Mouse (Mus musculus) ovary, postnatal 14 days (tissue): ENCODE results near the gene Gm29644.
"Not testable (repeated sequence)": the region's sequence is repeated elsewhere in the genome, so short reads cannot be mapped to it uniquely, and the experiment has no call there.

ENCODE experiments used
- DNase-seq: peaks from one replicate; pipeline ENCODE4 v3.0.0; 2022; ENCODE audit warnings: low spot score

Gm29644 gene

GRCm38 (mm10) chrY:70303187-70303586, at the start of gene Gm29644, which contains the start of gene Gm29423:
TSS of gene Gm29644 (minus strand) at chrY:70303343.
TSS of gene Gm29423 (minus strand) at chrY:70303287.
- not testable (repeated sequence) for DNase-seq

- not testable (repeated sequence) for DNase-seq
These were observed 29.6 kb downstream of the Gm29644 start, which contains the start of gene Gm21118 for GRCm38 (mm10) chrY:70273542-70273941. TSS of gene Gm21118 (minus strand) at chrY:70273642.
